Mouse (Mus musculus): ENCODE measurements at regions not wholly inside any gene's neighbourhood (a gene's known extent, or its start where the extent isn't known, plus 50 kb on each side); places are given as distances from the start of the nearest gene placed in this dataset.

GRCm38 (mm10) chr14:111971857-111972256 lies 297.0 kb downstream of the Slitrk5 start:
- no peak for ATAC-seq (ENCODE audit: low FRiP score)
- 40% methylated on average over 3 of the region's 3 CpGs for WGBS
- no peaks in the 10 kb centered on the region for H3K27me3 ChIP-seq (ENCODE audit: insufficient read depth, low read length)

GRCm38 (mm10) chr14:111995809-111996458 lies 321.0 kb downstream of the Slitrk5 start:
- ATAC-seq (ENCODE audit: low FRiP score) = no peak; the same call in 1 of the 2 replicates
- H3K9me3 ChIP-seq (ENCODE audit: low read length) = no peaks in the 10 kb centered on the region
- H3K9ac ChIP-seq (replicated peaks; ENCODE audit: low read length, poor library complexity, severe bottlenecking) = no peak overlapping the region
- no peak overlapping the region for H3K4me2 ChIP-seq (ENCODE audit: low read depth, low read length, poor library complexity, severe bottlenecking)
- H3K4me1 ChIP-seq (ENCODE audit: insufficient read depth, low read length) = no peaks in the 10 kb centered on the region
- H3K27me3 ChIP-seq (ENCODE audit: insufficient read depth, low read length) = no peaks in the 10 kb centered on the region
- H3K27ac ChIP-seq (ENCODE audit: low read depth, low read length) = no peak overlapping the region
- TF ChIP-seq CTCF (IDR thresholded peaks at IDR 0.05) = no peak
- H3K36me3 ChIP-seq (ENCODE audit: insufficient read depth, low read length) = no peaks in the 10 kb centered on the region
- WGBS = 73% methylated on average over 5 of the region's 5 CpGs
- no peak overlapping the region for H3K4me3 ChIP-seq (ENCODE audit: low read depth, low read length)
- peak; percentile 74 for DNase-seq (ENCODE audit: low spot score)

More at GRCm38 (mm10) chr14:111971857-111972256, 297.0 kb downstream of the Slitrk5 start:
- Histone ChIP-seq H3K36me3 (ENCODE audit: insufficient read depth, low read length) (no peaks in the 10 kb centered on the region), H3K9ac (replicated peaks; ENCODE audit: low read length, poor library complexity, severe bottlenecking) (no peak overlapping the region), H3K4me1 (ENCODE audit: insufficient read depth, low read length) (no peaks in the 10 kb centered on the region), H3K4me3 (ENCODE audit: low read depth, low read length) (no peak overlapping the region), H3K9me3 (ENCODE audit: low read length) (no peaks in the 10 kb centered on the region), H3K27ac (ENCODE audit: low read depth, low read length) (no peak overlapping the region), H3K4me2 (ENCODE audit: low read depth, low read length, poor library complexity, severe bottlenecking) (no peak overlapping the region)
- TF ChIP-seq CTCF (IDR thresholded peaks at IDR 0.05) = no peak
- no peak for DNase-seq (ENCODE audit: low spot score)

- Histone ChIP-seq H3K4me3 (ENCODE audit: low read depth, low read length) (no peak overlapping the region), H3K9ac (replicated peaks; ENCODE audit: low read length, poor library complexity, severe bottlenecking) (no peak overlapping the region), H3K27ac (ENCODE audit: low read depth, low read length) (no peak overlapping the region), H3K9me3 (ENCODE audit: low read length) (no peaks in the 10 kb centered on the region), H3K4me2 (ENCODE audit: low read depth, low read length, poor library complexity, severe bottlenecking) (no peak overlapping the region), H3K27me3 (ENCODE audit: insufficient read depth, low read length) (no peaks in the 10 kb centered on the region), H3K36me3 (ENCODE audit: insufficient read depth, low read length) (no peaks in the 10 kb centered on the region), H3K4me1 (ENCODE audit: insufficient read depth, low read length) (no peaks in the 10 kb centered on the region)
- WGBS = 68% methylated on average over 2 of the region's 2 CpGs
- no peak for DNase-seq (ENCODE audit: low spot score)
- no peak for ATAC-seq (ENCODE audit: low FRiP score)
- TF ChIP-seq CTCF (IDR thresholded peaks at IDR 0.05) = no peak
Observed at GRCm38 (mm10) chr14:112002146-112002545, 327.2 kb downstream of the Slitrk5 start.

DNA sequence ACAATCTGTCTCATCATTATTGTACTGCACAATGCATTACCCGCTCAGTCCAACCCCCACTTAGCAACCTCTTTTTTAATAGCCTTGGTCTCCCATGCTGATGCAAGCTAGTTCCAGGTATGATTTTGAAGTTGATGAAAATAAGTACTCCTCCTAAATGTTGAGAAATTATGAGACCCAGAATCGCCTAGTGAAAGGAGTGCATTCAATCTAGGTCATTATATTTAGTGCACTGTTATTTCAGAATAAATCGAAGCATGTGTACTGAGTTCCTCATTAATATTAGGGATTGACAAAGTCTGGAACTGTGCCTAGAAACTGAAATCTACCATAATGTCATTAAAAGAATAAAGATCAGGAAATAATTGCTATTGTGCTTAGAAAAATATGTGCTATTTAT lies 328.0 kb downstream of the Slitrk5 start:
- 79% methylated on average over 3 of the region's 3 CpGs for WGBS
- Histone ChIP-seq H3K4me1 (ENCODE audit: insufficient read depth, low read length) (no peaks in the 10 kb centered on the region), H3K9ac (replicated peaks; ENCODE audit: low read length, poor library complexity, severe bottlenecking) (no peak overlapping the region), H3K27ac (ENCODE audit: low read depth, low read length) (no peak overlapping the region), H3K9me3 (ENCODE audit: low read length) (no peaks in the 10 kb centered on the region), H3K36me3 (ENCODE audit: insufficient read depth, low read length) (no peaks in the 10 kb centered on the region), H3K27me3 (ENCODE audit: insufficient read depth, low read length) (no peaks in the 10 kb centered on the region), H3K4me3 (ENCODE audit: low read depth, low read length) (no peak overlapping the region), H3K4me2 (ENCODE audit: low read depth, low read length, poor library complexity, severe bottlenecking) (no peak overlapping the region)
- DNase-seq (ENCODE audit: low spot score) (no peak), ATAC-seq (ENCODE audit: low FRiP score) (no peak)
- no peak for TF ChIP-seq CTCF (IDR thresholded peaks at IDR 0.05)

DNA sequence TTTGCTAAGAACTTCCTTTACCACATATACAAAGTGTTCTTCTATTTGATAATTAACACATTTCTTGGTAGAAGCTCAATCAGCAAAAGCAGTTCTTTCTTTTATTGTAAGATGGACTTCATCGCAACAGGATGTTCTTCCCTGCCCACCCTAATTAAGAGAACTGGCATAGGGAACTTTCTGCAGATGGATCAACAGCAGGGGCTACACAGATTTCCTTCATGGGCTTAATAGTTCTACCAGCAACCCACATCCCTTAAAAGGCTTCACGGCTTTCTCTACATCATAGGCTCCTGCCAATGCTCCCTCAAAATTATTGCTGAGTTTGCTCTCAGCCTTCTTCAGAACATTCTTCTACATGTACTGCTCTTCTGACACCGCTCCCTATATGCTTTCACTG lies 333.8 kb downstream of the Slitrk5 start:
- no peak for TF ChIP-seq CTCF (IDR thresholded peaks at IDR 0.05)
- Histone ChIP-seq H3K4me2 (ENCODE audit: low read depth, low read length, poor library complexity, severe bottlenecking) (no peak overlapping the region), H3K4me3 (ENCODE audit: low read depth, low read length) (no peak overlapping the region), H3K9ac (replicated peaks; ENCODE audit: low read length, poor library complexity, severe bottlenecking) (no peak overlapping the region), H3K9me3 (ENCODE audit: low read length) (no peaks in the 10 kb centered on the region), H3K27ac (ENCODE audit: low read depth, low read length) (no peak overlapping the region), H3K4me1 (ENCODE audit: insufficient read depth, low read length) (no peaks in the 10 kb centered on the region), H3K27me3 (ENCODE audit: insufficient read depth, low read length) (no peaks in the 10 kb centered on the region), H3K36me3 (ENCODE audit: insufficient read depth, low read length) (no peaks in the 10 kb centered on the region)
- no peak for DNase-seq (ENCODE audit: low spot score)
- WGBS = 95% methylated on average over 3 of the region's 3 CpGs
- no peak for ATAC-seq (ENCODE audit: low FRiP score)

GRCm38 (mm10) chr14:112029331-112029730 lies 354.4 kb downstream of the Slitrk5 start:
- ATAC-seq (ENCODE audit: low FRiP score) (no peak), DNase-seq (ENCODE audit: low spot score) (no peak)
- Histone ChIP-seq H3K4me2 (ENCODE audit: low read depth, low read length, poor library complexity, severe bottlenecking) (no peak overlapping the region), H3K27ac (ENCODE audit: low read depth, low read length) (no peak overlapping the region), H3K4me1 (ENCODE audit: insufficient read depth, low read length) (no peaks in the 10 kb centered on the region), H3K4me3 (ENCODE audit: low read depth, low read length) (no peak overlapping the region), H3K27me3 (ENCODE audit: insufficient read depth, low read length) (no peaks in the 10 kb centered on the region), H3K36me3 (ENCODE audit: insufficient read depth, low read length) (no peaks in the 10 kb centered on the region), H3K9me3 (ENCODE audit: low read length) (no peaks in the 10 kb centered on the region), H3K9ac (replicated peaks; ENCODE audit: low read length, poor library complexity, severe bottlenecking) (no peak overlapping the region)
- no peak for TF ChIP-seq CTCF (IDR thresholded peaks at IDR 0.05)
- WGBS = 78% methylated on average over 3 of the region's 3 CpGs
